In genomic region chr15:4056627-4057026, GRCm38 (mm10) we compare ENCODE assay signal across 9 mouse cellular contexts. TPM values are rescaled to one million over a fixed set of nuclear protein-coding genes. Genes with fewer than 3 reads are reported as not detected.
DNase-seq lines count a peak whose midpoint lies in the region; ATAC-seq lines count a peak whose summit lies in the region.
"Had no signal": no experiment of that assay in that cellular context is flagged by ENCODE, and none has a peak within 500 bp of the region (broad histone marks: within the 10 kb centered on the region; RNA-seq: fewer than 3 reads in every experiment).

No protein-coding gene starts in this region.

- no peak overlapping the region for H3K4me3 ChIP-seq in kidney, embryonic 15.5 days (replicated peaks)
- no peak overlapping the region for H3K4me3 ChIP-seq in midbrain, embryonic 16.5 days (ENCODE audit: low read depth, low read length)
- H3K4me3 ChIP-seq: embryonic facial prominence, embryonic 13.5 days; liver, embryonic 13.5 days had no signal

- H3K9ac ChIP-seq in kidney, embryonic 15.5 days, result no peak overlapping the region
- no peak overlapping the region for H3K9ac ChIP-seq in midbrain, embryonic 16.5 days (ENCODE audit: low read depth, low read length)
- H3K9ac ChIP-seq: embryonic facial prominence, embryonic 13.5 days; liver, embryonic 13.5 days had no signal

- H3K4me1 ChIP-seq in kidney, embryonic 15.5 days, result no peaks in the 10 kb centered on the region
- no peaks in the 10 kb centered on the region for H3K4me1 ChIP-seq in midbrain, embryonic 16.5 days (ENCODE audit: control insufficient read depth, insufficient read depth, low read length)
- H3K4me1 ChIP-seq: embryonic facial prominence, embryonic 13.5 days; liver, embryonic 13.5 days had no signal

- H3K27me3 ChIP-seq in kidney, embryonic 15.5 days, result no peaks in the 10 kb centered on the region
- H3K27me3 ChIP-seq in midbrain, embryonic 16.5 days (ENCODE audit: control insufficient read depth, insufficient read depth, low read depth, low read length), result no peaks in the 10 kb centered on the region
- H3K27me3 ChIP-seq: embryonic facial prominence, embryonic 13.5 days; liver, embryonic 13.5 days had no signal

- H3K4me2 ChIP-seq in kidney, embryonic 15.5 days, result no peak overlapping the region
- no peak overlapping the region for H3K4me2 ChIP-seq in midbrain, embryonic 16.5 days (ENCODE audit: low read length)
- H3K4me2 ChIP-seq: embryonic facial prominence, embryonic 13.5 days; liver, embryonic 13.5 days had no signal

- no peak overlapping the region for H3K27ac ChIP-seq in kidney, embryonic 15.5 days
- no peak overlapping the region for H3K27ac ChIP-seq in midbrain, embryonic 16.5 days (ENCODE audit: low read length)
- H3K27ac ChIP-seq: embryonic facial prominence, embryonic 13.5 days; liver, embryonic 13.5 days had no signal

- 16% methylated on average over 5 of the region's 5 CpGs for WGBS in kidney, embryonic 15.5 days
- 24% methylated on average over 5 of the region's 5 CpGs for WGBS in midbrain, embryonic 16.5 days

- H3K36me3 ChIP-seq in kidney, embryonic 15.5 days, result peaks cover 76% of the 10 kb centered on the region
- H3K36me3 ChIP-seq in midbrain, embryonic 16.5 days (ENCODE audit: control insufficient read depth, insufficient read depth, low read length), result peaks cover 23% of the 10 kb centered on the region

- peak; percentile 41 for DNase-seq in kidney, postnatal 10 days
- DNase-seq in ES-CJ7 (ENCODE audit: low read depth, low spot score), result peak; percentile 45
- peak; percentile 33 for DNase-seq in cerebellum, adult 11-12 months
- peak; percentile 32 for DNase-seq in heart, postnatal 4 days
- no peak for DNase-seq in ovary, postnatal 36 days (ENCODE audit: low spot score)
- DNase-seq: liver, embryonic 13.5 days had no signal

- ATAC-seq in kidney, embryonic 15.5 days (replicated peaks; ENCODE audit: low FRiP score), result no peak
- ATAC-seq in midbrain, embryonic 16.5 days, result peak; percentile 88

- H3K9me3 ChIP-seq in kidney, embryonic 15.5 days (replicated peaks), result no peaks in the 10 kb centered on the region; the same call in 1 of the 2 replicates
- no peaks in the 10 kb centered on the region for H3K9me3 ChIP-seq in midbrain, embryonic 16.5 days (replicated peaks; ENCODE audit: control insufficient read depth, low read length, poor library complexity, severe bottlenecking)
- H3K9me3 ChIP-seq: embryonic facial prominence, embryonic 13.5 days; liver, embryonic 13.5 days had no signal

RNA-seq across cellular contexts. Expression of gene Oxct1, which starts 30.4 kb away (rescaled TPM):
- polyA plus RNA-seq in kidney, embryonic 15.5 days (2015; fragmentation: Nextera tagmentation; extraction: Ambion mirVana), result 296 and 323 TPM in 2 replicates
- total RNA-seq in heart, postnatal 4 days (2021), result 100 to 1,000 TPM; 230 to 249 TPM
- polyA plus RNA-seq in midbrain, embryonic 16.5 days (2015; fragmentation: Nextera tagmentation; extraction: Ambion mirVana), result 385 and 432 TPM in 2 replicates
